Mouse (Mus musculus) cerebellum, adult 9-11 months (tissue): ENCODE results near the gene Mcm7.
"Not testable (repeated sequence)": the region's sequence is repeated elsewhere in the genome, so short reads cannot be mapped to it uniquely, and the experiment has no call there.

ENCODE experiments used
- DNase-seq: peaks from one replicate; pipeline ENCODE4 v3.0.0; 2022

Gene Mcm7

DNA sequence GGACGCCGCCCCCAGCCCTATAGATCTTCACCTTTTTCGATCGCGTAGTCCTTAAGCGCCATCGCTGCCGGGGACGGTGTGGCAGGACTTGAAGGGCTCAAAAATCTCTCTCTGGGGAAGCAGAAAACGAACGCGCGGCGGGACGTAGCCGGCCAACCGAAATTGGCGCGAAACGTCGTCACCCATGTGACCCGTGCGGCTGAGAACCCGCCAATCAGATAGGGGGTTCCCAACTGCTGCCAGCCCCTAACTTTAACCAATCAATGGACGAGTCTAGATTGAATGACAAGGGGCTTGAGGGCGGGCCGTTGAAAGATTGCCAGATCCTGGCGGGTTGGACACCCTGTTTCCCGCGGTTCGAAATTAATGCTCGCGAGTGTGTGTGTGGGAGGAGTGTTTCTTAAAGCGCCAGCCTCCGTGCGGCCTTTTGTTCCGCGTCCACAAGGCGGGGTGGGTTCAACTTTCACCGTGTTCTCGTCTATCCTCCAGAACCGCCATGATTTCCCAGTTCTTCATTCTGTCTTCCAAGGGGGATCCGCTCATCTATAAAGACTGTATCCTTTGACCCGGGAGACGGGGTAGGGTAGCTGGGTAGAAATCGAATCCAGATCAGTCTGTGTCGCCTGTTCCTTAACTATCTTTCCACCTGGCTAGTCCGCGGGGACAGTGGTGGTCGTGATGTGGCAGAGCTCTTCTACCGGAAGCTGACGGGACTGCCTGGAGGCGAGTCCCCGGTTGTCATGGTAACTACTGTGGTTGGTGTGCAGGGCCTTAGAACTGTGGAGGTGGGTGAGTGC, at the start of gene Mcm7, which contains the start of gene Ap4m1:
TSS of gene Mcm7 (minus strand) at position 728 of the 797 bp plus-strand sequence.
TSS of gene Ap4m1 (plus strand) at position 308 of the 797 bp plus-strand sequence.
- DNase-seq = peak; percentile 99

DNA sequence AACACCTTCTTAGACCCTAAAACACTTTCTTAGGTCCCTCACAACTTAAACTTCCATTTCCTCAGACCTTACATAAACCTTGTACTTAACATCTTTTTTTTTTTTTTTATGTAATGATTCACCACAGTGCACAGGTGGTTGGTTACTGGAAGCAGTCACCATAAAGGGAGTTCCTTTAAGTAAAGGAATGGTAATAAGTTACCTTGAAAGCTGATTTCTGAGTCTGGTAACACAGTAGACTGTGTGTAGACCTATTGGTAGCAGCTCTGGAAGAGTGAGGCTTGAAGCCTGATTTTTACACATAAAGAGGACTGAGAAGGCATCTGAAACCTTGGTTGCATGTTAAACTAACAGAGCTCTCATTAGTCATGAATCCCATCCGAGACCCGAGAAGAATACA, 47.6 kb upstream of the Mcm7 start:
- no peak for DNase-seq

DNA sequence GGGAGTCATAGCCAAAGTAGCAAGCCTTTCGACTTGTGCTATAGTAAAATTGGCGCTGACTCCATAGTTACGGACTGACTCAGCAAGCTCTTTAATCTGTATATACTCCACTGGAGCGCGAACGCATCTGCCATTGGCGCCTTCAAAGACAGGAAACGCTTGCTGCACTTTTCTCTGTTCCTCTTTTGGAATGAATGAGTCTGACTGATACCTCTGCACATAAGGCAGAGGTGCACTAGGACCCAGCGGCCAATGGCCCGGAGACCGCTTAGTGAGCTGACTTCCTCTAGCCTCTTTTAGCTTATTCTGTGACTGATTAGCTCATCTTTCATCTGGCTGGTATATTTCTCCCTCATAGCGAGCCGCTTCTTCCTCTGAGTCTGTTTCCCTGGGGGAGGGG, 44.4 kb upstream of the Mcm7 start:
- DNase-seq = not testable (repeated sequence)

DNA sequence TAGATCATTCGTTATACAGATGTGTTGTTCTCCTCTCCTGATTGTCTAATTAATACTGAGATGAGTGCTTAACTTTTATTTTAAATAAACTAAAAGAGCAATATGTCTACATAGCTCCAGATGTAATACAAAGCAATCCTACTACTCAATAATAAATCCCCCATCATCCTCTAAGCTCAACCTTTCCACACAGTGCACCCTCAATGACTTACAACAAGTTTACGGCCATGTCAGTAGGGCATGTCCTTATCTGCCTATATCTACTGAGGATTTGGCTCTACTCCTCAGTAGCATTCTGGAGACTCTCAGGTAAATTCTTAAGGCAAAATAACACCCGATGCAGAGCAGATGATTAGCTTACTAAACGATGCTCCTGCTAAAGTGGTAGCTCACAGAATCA, 35.7 kb upstream of the Mcm7 start:
- DNase-seq = no peak

DNA sequence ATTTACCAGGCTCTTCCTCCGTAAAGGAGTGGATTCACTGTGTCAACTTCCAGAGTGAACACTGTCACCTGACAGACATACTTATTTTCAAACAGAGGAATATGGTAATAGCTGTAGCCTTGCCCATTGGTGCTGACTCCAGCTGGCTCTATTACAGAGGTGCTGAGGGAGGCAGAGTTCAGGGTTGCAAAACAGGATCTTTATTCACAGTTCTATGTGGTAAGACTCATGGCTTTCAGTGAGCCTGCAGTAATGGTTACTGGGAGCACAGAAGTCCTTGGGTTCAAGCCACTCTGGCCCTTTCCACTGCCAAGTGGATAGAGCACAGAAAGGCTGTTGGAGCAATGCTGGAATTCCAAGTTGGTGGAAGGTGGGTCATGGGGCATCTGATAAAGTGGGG, 35.0 kb upstream of the Mcm7 start:
- no peak for DNase-seq

DNA sequence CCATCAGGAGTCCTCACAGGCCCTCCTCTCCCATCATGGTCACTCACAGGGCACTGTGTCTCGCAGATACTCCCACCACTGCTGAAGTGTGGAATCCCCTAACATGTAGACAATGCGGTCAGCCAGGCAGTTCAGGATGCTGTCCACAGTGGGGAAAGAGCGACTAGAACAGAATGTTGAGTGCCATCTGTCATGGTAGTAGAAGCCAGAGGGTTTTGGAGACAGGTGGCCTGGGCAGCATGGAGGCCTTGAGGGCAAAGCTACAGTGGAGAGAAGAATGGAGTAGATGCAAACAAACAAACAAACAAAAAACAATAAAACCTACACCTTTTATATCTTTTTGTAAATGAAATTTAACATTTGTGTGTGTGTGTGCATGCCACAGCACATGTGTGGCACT, 29.9 kb upstream of the Mcm7 start:
- no peak for DNase-seq

DNA sequence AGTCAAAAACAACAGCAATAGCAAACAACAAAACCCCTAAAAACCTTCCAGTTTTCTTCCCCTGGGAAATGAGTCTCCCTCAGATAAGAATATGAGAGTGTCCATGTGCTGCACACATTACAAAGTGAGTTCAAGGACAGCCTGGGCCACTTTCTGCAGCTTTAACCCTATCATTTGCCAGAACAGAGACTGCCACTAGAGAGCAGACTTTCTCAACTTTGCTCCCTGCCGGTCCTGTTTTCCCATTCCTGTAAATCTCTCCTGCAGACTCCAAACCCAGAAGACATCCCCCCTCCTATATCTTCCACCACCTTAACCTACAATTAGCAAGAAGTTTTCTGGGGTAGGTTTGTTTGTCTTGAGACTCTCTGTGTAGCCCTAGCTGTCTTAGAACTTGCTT, 27.4 kb upstream of the Mcm7 start:
- DNase-seq = no peak

DNA sequence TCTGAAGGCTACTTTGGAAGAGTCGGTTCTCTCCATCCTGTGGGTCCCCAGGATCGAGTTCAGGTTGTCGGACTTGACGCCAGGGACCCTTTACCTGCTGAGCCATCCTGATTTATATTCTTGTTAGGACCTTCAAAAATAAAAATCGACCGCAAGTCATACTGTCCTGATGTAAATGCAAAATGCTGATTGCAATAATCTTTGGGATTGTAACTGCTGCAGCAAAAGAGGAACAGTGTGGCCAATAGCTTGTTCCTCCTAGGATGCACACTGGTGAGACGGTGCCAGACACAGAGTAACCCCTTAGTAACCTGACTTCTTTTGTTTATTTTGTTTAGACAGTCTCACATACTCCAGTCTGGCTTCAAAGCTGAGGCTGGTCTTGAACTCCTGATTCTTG, 23.2 kb upstream of the Mcm7 start:
- no peak for DNase-seq

DNA sequence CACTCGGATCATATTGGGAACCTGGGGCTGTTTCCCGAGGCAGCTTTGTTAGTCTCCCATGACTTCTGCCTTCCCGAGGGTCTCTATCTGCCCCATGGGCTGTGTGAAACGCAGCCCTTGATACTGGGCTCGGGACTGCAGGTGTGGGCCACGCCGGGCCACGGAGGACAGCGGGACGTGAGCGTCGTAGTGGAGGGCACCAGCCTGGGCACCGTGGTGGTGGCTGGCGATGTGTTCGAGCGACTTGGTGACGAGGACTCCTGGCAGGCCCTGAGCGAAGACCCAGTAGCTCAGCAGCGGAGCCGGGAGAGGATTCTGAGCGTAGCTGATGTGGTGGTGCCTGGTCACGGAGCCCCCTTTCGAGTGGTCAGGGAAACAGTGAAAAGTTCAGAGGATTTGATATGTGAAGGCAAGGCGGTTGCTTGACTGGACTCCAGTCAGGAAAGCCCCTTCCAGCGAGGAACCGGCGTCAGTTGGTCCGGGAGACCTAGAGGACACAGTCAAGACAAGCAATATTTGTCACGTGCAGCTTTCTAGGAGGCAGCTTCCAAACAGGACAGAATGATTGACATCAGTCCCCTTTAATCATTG, 22.6 kb upstream of the Mcm7 start:
- DNase-seq = peak; percentile 66

DNA sequence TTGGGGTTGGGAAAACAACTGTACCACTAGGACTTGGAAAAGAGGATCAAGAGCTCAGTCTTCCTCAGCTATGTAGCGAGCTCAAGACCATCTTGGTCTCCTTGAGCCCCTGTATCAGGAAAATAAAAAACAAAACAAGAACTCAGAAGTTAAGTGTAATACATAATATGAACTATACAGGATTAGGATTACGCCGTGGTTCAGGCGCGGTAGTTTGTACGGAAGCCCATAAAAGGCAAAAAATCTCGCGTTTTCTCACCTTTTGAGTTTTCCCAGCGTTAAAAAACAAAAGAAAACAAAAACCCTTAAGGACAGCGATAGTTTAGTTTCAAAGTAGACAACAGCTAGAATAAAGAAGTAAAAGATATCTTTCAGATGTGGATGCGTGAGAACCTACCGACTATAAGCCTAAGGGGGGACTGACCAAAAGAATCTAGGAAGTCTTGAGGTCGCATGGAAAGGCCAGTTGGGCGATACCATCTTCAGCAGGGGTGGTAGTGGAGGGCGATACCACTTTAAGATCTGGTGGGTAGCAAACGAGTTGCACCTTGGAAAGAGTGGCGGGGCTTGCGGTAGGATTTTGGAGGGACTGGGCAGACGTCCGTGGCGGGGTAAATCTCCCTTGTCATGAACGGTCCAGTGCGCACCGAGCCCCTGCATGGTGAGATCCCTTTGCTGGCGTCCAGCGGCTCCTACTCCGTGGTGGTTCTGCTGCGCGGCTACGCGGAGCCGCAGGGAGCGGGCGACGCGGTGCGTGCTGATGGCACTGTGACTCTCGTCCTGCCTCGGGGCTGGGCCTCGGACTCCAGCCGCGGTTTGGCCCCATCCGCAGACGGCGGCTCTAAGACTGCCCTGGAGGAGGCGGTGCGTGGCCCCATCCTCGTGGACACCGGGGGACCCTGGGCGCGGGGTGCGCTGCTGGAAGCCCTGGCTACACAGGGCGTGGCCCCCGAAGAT, 21.8 kb upstream of the Mcm7 start, which contains the start of gene Mblac1:
TSS of gene Mblac1 (plus strand) at position 544 of the 957 bp plus-strand sequence.
- peak; percentile 88 for DNase-seq

DNA sequence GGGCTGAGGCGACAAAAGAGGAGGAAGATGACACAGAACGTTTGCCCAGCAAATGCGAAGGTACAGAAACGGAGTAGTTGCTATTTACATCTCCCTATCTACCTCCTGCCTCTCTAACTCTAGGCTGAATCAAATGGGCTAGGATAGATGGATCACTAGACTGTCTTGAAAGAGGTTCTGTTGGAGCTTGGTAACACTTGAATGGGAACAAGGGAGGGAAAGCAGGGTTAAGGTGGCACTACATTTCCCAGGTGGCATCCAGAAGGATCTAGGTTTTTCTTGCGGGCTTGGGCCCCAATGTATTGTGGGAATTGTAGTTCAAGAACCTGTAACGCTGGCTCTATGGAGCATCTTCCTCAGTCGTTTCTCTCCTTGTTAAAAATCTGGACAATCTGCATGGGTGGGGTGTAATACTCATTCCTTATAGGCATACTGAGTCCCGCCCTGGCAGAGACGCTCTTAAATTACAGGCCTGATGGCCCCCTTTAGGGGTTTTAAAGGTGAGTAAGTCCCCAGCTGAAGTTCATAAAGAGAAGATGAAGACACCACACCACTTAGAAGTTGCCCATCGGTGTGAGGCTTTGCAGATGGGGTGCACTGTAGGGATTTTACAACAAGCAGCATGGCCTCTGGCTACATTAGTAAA, 15.6 kb upstream of the Mcm7 start:
- peak; percentile 85 for DNase-seq

DNA sequence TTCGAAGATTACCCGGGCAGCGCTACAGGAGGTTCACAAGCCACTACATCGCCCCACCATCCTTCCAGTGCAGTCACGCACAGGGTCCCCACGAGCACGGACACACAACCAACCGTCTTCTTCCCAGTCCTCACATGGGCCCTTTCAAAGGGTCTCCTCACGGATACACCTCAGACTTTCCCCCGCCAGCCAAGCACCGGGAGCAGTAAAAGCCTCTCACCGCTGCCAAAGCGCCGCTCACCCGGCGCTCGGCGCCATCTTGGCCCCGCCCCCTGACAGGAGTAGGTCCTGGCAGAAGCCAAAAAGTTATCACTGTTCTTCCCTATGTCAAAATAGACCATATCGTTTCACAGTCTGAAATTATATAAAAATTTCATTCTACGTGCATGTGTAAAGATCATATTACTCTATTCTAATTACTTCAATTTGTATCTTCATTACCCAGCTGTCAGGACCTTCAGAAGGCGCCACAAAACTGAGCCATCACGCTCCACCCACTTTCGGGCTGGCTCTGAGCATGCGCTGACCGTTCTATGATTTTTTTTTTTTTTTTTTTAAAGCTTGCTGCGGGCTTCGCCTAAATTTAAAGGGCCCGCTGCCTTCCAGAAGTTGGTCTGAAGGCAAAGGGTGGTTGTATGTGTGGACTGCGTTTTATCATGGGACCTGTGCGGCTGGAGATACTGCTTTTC, 14.9 kb upstream of the Mcm7 start, which contains the start of the genes Taf6 and Cnpy4:
TSS of gene Taf6 (minus strand) at position 502 of the 689 bp plus-strand sequence.
TSS of gene Cnpy4 (plus strand) at position 536 of the 689 bp plus-strand sequence.
- peak; percentile 88 for DNase-seq

DNA sequence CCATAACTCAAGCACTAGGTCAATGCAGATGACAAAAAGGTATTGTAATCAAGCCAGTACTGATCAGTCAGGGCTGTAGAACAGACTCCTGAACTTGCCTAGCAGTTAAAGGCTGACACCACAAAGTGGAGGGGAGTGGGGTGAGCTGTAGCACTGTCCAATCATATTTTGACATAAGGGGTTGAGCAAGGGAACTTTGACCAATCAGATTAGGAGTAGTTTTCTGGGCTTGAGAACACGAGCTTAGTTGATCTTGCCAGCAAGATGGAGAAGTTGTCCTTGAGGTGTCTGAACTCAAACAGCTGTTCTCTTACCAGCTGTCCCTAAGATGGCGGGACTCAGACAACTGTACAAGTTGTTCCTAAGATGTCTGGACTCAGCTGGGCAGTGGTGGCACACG, 995 bp upstream of the Mcm7 start:
- DNase-seq = no peak

DNA sequence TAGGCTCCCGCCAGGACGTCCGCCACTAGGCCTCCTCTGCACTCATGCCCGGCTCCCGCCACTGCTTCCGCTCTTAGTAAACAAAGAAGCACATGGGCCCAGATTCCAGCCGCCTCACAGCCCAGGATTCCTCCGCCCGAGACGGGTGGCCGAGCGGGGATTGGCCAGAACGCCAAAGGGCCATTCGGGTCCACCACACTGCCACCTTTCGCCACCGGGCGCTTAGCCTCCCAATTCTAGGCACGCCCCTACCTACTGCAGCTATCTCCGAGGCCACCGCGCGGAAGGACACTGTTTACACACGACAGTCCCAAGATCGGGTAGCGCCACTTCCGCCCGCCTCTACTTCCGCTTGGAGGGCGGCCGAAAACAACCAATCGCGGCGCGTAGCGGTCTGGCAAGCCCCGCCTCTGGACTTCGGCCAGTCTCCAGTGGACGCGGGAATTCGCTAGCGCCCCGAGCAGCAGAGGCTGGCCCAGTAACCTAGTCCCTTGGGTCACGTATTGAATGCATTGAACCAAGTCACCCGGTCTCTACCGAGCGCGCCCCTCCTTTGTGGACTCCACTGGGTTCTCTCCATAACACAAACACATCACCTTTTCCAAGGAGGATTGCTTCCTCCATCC, 1.2 kb downstream of the Mcm7 start:
- peak; percentile 97 for DNase-seq

DNA sequence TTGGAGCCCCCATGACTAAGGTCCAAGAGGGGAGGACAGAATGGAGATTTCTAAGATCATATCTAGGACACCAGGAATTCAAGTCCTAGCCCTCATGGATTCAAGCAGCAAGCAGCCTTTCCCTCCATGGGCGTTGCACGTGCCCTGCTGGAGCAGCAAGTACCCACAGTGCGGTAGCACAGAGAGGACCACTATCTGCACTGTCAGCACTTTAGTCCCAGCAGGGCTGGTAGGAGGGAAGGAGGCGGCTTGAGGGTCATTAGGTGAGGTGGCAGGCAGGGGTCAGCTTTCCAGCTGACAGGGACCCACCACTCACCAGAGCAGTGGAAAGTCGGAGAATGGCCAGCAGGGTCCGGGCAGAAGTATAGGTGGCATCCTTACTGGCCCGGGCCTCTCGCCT, 6.6 kb downstream of the Mcm7 start:
- DNase-seq = peak; percentile 33

DNA sequence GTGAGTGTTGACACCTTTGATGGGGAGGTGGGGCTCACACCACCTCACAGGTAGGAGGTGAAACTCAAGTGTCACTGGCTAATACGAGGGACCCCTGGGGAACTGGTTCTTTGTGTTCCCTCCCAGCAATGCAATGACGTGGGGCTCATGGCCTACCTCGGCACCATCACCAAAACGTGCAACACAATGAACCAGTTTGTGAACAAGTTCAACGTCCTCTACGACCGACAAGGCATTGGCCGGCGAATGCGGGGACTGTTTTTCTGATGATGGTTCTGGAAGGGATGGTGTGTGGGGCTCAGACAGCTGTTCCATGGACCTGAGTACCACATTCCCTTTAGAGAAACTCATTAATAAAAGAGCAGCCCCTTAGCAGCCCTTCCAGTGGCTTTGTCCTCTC, 8.6 kb downstream of the Mcm7 start:
- peak; percentile 26 for DNase-seq

DNA sequence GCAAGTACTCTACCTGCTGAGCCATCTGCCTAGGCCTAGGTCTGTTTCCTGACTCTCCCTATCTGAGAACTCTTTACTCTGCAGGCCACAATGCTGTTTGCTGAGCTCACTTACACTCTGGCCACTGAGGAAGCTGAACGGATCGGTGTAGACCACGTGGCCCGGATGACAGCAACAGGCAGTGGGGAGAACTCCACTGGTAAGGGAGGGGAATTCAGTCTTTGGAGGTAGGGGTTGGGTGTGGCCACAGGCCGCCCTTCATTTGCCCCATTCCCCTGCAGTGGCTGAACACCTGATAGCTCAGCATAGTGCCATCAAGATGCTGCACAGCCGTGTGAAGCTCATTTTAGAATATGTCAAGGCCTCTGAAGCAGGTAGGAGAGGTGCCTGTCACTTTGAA, 9.2 kb downstream of the Mcm7 start:
- DNase-seq = peak; percentile 28

DNA sequence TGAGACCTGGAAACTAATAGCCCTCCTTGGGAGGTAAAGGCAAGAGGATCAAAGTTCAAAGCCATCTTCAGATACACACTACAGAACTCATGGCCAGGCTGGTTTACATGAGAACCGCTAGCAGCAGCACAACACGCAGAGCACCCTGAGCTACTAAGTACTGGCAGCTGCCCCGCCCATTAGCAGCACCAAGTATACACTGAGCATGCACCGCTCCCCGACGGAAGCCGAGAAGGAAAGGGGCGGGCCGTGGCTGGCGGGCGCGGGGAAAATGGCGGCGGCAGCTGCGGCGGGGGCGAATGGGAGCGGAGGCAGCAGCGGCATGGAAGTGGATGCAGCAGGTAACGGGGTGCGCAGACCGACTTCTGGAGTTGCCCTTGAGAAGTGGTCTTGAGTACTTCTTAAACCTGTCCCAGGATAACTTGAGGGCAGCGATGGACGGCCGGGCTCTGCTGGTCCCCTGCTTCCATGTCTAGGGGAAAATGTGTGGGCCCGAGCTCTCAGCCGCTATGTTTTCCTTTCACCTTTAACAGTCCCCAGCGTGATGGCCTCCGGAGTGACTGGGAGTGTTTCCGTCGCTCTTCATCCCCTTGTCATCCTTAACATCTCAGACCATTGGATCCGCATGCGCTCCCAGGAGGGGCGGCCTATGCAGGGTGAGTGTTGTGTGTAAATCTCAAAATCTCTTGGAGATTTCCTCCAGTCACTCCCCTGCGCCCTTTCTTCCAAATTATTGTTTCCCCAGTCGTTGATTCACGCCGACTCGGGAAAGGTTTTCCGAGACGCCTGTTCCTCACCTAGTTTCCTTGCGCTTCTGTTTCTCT, 11.2 kb downstream of the Mcm7 start, which contains the start of gene Cops6:
TSS of gene Cops6 (plus strand) at position 230 of the 824 bp plus-strand sequence.
- DNase-seq = peak; percentile 94

DNA sequence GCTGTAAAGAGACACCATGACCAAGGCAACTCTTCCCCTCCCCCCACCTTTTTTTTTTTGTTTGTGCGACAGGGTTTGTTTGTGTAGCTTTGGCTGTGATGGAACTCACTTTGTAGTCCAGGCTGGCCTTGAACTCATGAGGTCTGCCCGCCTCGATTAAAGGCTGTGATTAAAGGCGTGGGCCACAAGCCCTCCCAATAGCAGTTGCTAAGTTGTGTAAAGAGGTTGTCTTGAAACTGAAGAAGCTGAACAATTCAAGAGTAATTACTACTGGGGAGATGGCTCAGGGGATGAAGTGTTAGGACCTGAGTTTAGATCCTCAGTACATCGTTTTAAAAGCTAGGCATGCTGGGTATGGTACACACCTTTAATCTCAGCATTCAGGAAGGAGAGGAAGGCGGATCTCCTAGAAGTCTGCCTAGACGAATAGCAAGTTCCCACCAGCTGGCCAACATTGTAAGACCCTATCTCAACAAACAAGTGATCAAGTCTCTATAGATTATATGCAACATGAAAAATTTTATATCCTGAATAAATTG, 11.9 kb downstream of the Mcm7 start:
- DNase-seq = peak; percentile 42

DNA sequence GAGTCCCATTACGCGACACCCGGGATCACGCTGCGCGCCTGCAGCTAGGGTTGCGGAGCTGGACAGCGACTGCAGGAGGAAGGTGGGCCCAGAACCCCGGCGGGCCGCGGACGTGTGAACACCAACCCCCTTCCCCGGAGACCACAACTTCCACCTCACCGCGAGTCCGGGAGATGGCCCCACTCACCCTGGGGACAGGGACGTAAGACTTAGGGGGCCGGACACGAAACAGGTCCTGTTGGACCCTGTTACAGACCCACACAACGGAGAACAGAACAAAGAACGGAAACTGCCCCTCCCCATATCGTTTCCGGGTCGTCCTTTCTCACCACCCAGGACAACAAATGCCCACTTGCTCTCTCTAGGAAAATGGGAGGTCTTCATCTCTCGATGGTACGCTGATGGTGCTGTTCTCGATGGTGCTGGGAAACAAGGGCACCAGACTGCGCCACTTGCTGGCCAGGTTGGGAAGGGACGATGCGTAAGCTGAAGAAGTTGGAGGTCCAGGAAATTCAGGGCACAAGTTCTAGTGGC, 16.7 kb downstream of the Mcm7 start, which contains the start of gene Zfp113:
TSS of gene Zfp113 (minus strand) at position 302 of the 534 bp plus-strand sequence.
- DNase-seq = peak; percentile 94
